Comparison of ENCODE assay signal across 11 mouse cellular contexts in genomic region chr10:61374076-61374475, GRCm38 (mm10). TPM values are rescaled to one million over a fixed set of nuclear protein-coding genes. Genes with fewer than 3 reads are reported as not detected.
DNase-seq lines count a peak whose midpoint lies in the region; ATAC-seq lines count a peak whose summit lies in the region.
"Had no signal": no experiment of that assay in that cellular context is flagged by ENCODE, and none has a peak within 500 bp of the region (broad histone marks: within the 10 kb centered on the region; RNA-seq: fewer than 3 reads in every experiment).

No protein-coding gene starts in this region.

- ATAC-seq in forebrain, embryonic 11.5 days (replicated peaks; ENCODE audit: low FRiP score): no peak

- no peak overlapping the region for H3K9ac ChIP-seq in forebrain, embryonic 11.5 days (ENCODE audit: low read length)
- H3K9ac ChIP-seq: midbrain, embryonic 12.5 days had no signal

- H3K36me3 ChIP-seq in macrophage (ENCODE audit: inconsistent target): no peaks in the 10 kb centered on the region
- H3K36me3 ChIP-seq in forebrain, embryonic 11.5 days (ENCODE audit: control insufficient read depth, insufficient read depth, low read length): no peaks in the 10 kb centered on the region
- H3K36me3 ChIP-seq: midbrain, embryonic 12.5 days had no signal

- peak; percentile 72 for DNase-seq in layer of hippocampus, adult 11-12 months (ENCODE audit: low spot score)
- DNase-seq in layer of hippocampus, adult 8-10 months (ENCODE audit: low spot score in 2 of 2): no peak
- peak; percentile 48 for DNase-seq in brain, adult 2 months (ENCODE audit: low read depth, low spot score)
- DNase-seq in kidney, postnatal 10 days: peak; percentile 82
- no peak for DNase-seq in forebrain, embryonic 11.5 days (ENCODE audit: low spot score)
- DNase-seq in gastrocnemius, postnatal 4 days (ENCODE audit: low spot score in 2 of 2): no peak
- DNase-seq in cerebellum, adult 18-20 months: no peak

- WGBS in macrophage (ENCODE audit: missing documents): 23% methylated on average over 4 of the region's 4 CpGs
- WGBS in forebrain, embryonic 11.5 days: 60% methylated on average over 4 of the region's 4 CpGs

- no peaks in the 10 kb centered on the region for H3K27me3 ChIP-seq in forebrain, embryonic 11.5 days (ENCODE audit: control insufficient read depth, insufficient read depth, low read length)
- H3K27me3 ChIP-seq: midbrain, embryonic 12.5 days had no signal

- H3K79me2 ChIP-seq in macrophage (ENCODE audit: inconsistent target): peaks cover 4% of the 10 kb centered on the region; the same call in 1 of the 2 replicates

- H3K4me1 ChIP-seq in forebrain, embryonic 11.5 days (replicated peaks; ENCODE audit: control insufficient read depth, insufficient read depth, low read length): 0 out of 2 replicates have a peak, but pooled peaks cover 1% of the 10 kb centered on the region
- H3K4me1 ChIP-seq: midbrain, embryonic 12.5 days had no signal

- H3K4me2 ChIP-seq in forebrain, embryonic 11.5 days (ENCODE audit: low read depth, low read length, severe bottlenecking): no peak overlapping the region
- H3K4me2 ChIP-seq: midbrain, embryonic 12.5 days had no signal

- H3K27ac ChIP-seq in macrophage: peak overlapping the region; percentile 33
- H3K27ac ChIP-seq in forebrain, embryonic 11.5 days (ENCODE audit: low read depth, low read length): no peak overlapping the region
- H3K27ac ChIP-seq: midbrain, embryonic 12.5 days had no signal

- no peaks in the 10 kb centered on the region for H3K9me3 ChIP-seq in forebrain, embryonic 11.5 days (ENCODE audit: control insufficient read depth, low read length)
- H3K9me3 ChIP-seq: midbrain, embryonic 12.5 days had no signal

- H3K4me3 ChIP-seq in macrophage (ENCODE audit: inconsistent target): no peak overlapping the region
- H3K4me3 ChIP-seq in forebrain, embryonic 11.5 days (ENCODE audit: low read depth, low read length): no peak overlapping the region
- H3K4me3 ChIP-seq: midbrain, embryonic 12.5 days had no signal

RNA-seq across cellular contexts. Expression of gene Pald1, which starts 9.3 kb away (rescaled TPM):
- 10 to 100 TPM; 12.8 to 22.5 (median 17.9) TPM for total RNA-seq in layer of hippocampus, adult 8-10 months (2022)
- total RNA-seq in macrophage (2018; cell fraction: chromatin; rRNA removed): 1 to 10 TPM in 8 of 26 experiments, under 1 TPM in 15, not detected in 3; 0.15 to 3.0 (median 0.77) TPM
- under 1 TPM; 0.14 to 0.61 (median 0.29) TPM for total RNA-seq in macrophage (2018; cell fraction: cytosol; rRNA removed)
- total RNA-seq in macrophage (2018; cell fraction: nucleus; rRNA removed): 10 to 100 TPM in 1 of 26 experiments, 1 to 10 TPM in 3, under 1 TPM in 20, not detected in 2; 0.18 to 14.4 (median 0.57) TPM
- 0.13 to 6.3 TPM (median 0.63 TPM) in 3 replicates for polyA plus RNA-seq in macrophage (2018)
- polyA plus RNA-seq in forebrain, embryonic 11.5 days (2014; fragmentation: Nextera tagmentation; extraction: Ambion mirVana): 21.3 and 22.9 TPM in 2 replicates
- 10 to 100 TPM; 32.1 to 35.9 TPM for total RNA-seq in gastrocnemius, postnatal 4 days (2021)

RNA-seq across cellular contexts. Expression of gene Nodal, which starts 43.7 kb away (rescaled TPM):
- under 1 TPM in 3 of 4 experiments, not detected in 1; 0.22 to 0.30 (median 0.25) TPM for total RNA-seq in layer of hippocampus, adult 8-10 months (2022)
- total RNA-seq in macrophage (2018; cell fraction: chromatin; rRNA removed): not detected
- under 1 TPM in 5 of 26 experiments, not detected in 21; 0.07 to 0.15 (median 0.13) TPM for total RNA-seq in macrophage (2018; cell fraction: cytosol; rRNA removed)
- total RNA-seq in macrophage (2018; cell fraction: nucleus; rRNA removed): not detected
- not detected in 3 replicates for polyA plus RNA-seq in macrophage (2018)
- polyA plus RNA-seq in forebrain, embryonic 11.5 days (2014; fragmentation: Nextera tagmentation; extraction: Ambion mirVana): not detected in 2 replicates
- total RNA-seq in gastrocnemius, postnatal 4 days (2021): under 1 TPM in 1 of 2 experiments, not detected in 1; 0.25 TPM
- total RNA-seq: heart, adult 18-20 months had no signal
- polyA plus RNA-seq: midbrain, embryonic 12.5 days; stomach, embryonic 14.5 days had no signal

Comparison
In these comparisons a context has a peak if more than half of its experiments do, and no peak if none do; other contexts are left out.
1. DNase-seq: peak in layer of hippocampus, adult 11-12 months (single experiment), brain, adult 2 months (single experiment) and kidney, postnatal 10 days (single experiment); none in layer of hippocampus, adult 8-10 months (0 of 2), forebrain, embryonic 11.5 days (single experiment), gastrocnemius, postnatal 4 days (0 of 2) and cerebellum, adult 18-20 months (0 of 2).